Comparison of ENCODE assay signal across 15 mouse cellular contexts in genomic region chr8:117148520-117148919, GRCm38 (mm10). TPM values are rescaled to one million over a fixed set of nuclear protein-coding genes. Genes with fewer than 3 reads are reported as not detected.
DNase-seq lines count a peak whose midpoint lies in the region; ATAC-seq and TF ChIP-seq lines count a peak whose summit lies in the region.
"Had no signal": no experiment of that assay in that cellular context is flagged by ENCODE, and none has a peak within 500 bp of the region (broad histone marks: within the 10 kb centered on the region; RNA-seq: fewer than 3 reads in every experiment).

No protein-coding gene starts in this region.

- DNase-seq in thymus, adult 2 months = peak; percentile 13
- DNase-seq in thymus, postnatal 36 days = no peak
- DNase-seq in R1 (ENCODE audit: low read depth, low spot score) = peak; percentile 74
- DNase-seq in testis, postnatal 14 days (ENCODE audit: low spot score) = peak; percentile 19
- DNase-seq in frontal cortex, adult 2 months (ENCODE audit: extremely low spot score in 1 of 2, low spot score in 1 of 2) = no peak
- DNase-seq in embryo, embryonic 11 days = no peak
- DNase-seq: cerebellum, adult 9-11 months; kidney, postnatal 14 days had no signal

- no peak overlapping the region for H3K9ac ChIP-seq in intestine, postnatal 0 days (ENCODE audit: low read depth, low read length)
- H3K9ac ChIP-seq in intestine, embryonic 15.5 days = no peak overlapping the region
- H3K9ac ChIP-seq: hindbrain, embryonic 12.5 days; neural tube, embryonic 12.5 days; stomach, embryonic 15.5 days had no signal

- no peak for TF ChIP-seq POLR2A in thymus, adult 2 months (IDR thresholded peaks at IDR 0.05; ENCODE audit: control insufficient read depth, extremely low read depth, insufficient read depth, low read length, poor library complexity)

- H3K4me3 ChIP-seq in intestine, postnatal 0 days (ENCODE audit: low read depth, low read length) = no peak overlapping the region
- H3K4me3 ChIP-seq in intestine, embryonic 15.5 days (replicated peaks) = no peak overlapping the region
- no peak overlapping the region for H3K4me3 ChIP-seq in thymus, adult 2 months (ENCODE audit: control insufficient read depth, insufficient read depth, low read length)
- H3K4me3 ChIP-seq: hindbrain, embryonic 12.5 days; neural tube, embryonic 12.5 days; stomach, embryonic 15.5 days had no signal

- ATAC-seq in intestine, postnatal 0 days = no peak
- ATAC-seq in intestine, embryonic 15.5 days = no peak

- H3K4me2 ChIP-seq in intestine, postnatal 0 days (replicated peaks; ENCODE audit: low read depth) = no peak overlapping the region
- no peak overlapping the region for H3K4me2 ChIP-seq in intestine, embryonic 15.5 days (replicated peaks)
- H3K4me2 ChIP-seq: heart, embryonic 11.5 days; hindbrain, embryonic 12.5 days; midbrain, embryonic 11.5 days; neural tube, embryonic 12.5 days; stomach, embryonic 15.5 days had no signal

- no peaks in the 10 kb centered on the region for H3K36me3 ChIP-seq in intestine, postnatal 0 days (ENCODE audit: control insufficient read depth, insufficient read depth)
- H3K36me3 ChIP-seq in intestine, embryonic 15.5 days = no peaks in the 10 kb centered on the region
- H3K36me3 ChIP-seq in thymus, adult 2 months (ENCODE audit: control insufficient read depth, insufficient read depth, low read length) = no peaks in the 10 kb centered on the region
- H3K36me3 ChIP-seq: hindbrain, embryonic 12.5 days; neural tube, embryonic 12.5 days; stomach, embryonic 15.5 days had no signal

- no peak overlapping the region for H3K27ac ChIP-seq in intestine, postnatal 0 days (ENCODE audit: low read depth, low read length)
- no peak overlapping the region for H3K27ac ChIP-seq in intestine, embryonic 15.5 days
- no peak overlapping the region for H3K27ac ChIP-seq in thymus, adult 2 months (ENCODE audit: control insufficient read depth, insufficient read depth, low read length)
- H3K27ac ChIP-seq: hindbrain, embryonic 12.5 days; neural tube, embryonic 12.5 days; stomach, embryonic 15.5 days had no signal

- H3K4me1 ChIP-seq in intestine, postnatal 0 days (replicated peaks; ENCODE audit: control insufficient read depth, insufficient read depth, low read length) = no peaks in the 10 kb centered on the region
- no peaks in the 10 kb centered on the region for H3K4me1 ChIP-seq in intestine, embryonic 15.5 days (replicated peaks)
- H3K4me1 ChIP-seq in thymus, adult 2 months (replicated peaks; ENCODE audit: control insufficient read depth, insufficient read depth, low read length) = no peaks in the 10 kb centered on the region
- H3K4me1 ChIP-seq: hindbrain, embryonic 12.5 days; neural tube, embryonic 12.5 days; stomach, embryonic 15.5 days had no signal

- peak; percentile 54 for TF ChIP-seq CTCF in intestine, postnatal 0 days (IDR thresholded peaks at IDR 0.05; ENCODE audit: low read depth)
- no peak for TF ChIP-seq CTCF in thymus, adult 2 months (IDR thresholded peaks at IDR 0.05; ENCODE audit: borderline replicate concordance, control insufficient read depth, extremely low read depth, insufficient read depth, low read length, poor library complexity)

- WGBS in intestine, postnatal 0 days = 92% methylated on average over 6 of the region's 6 CpGs
- 93% methylated on average over 6 of the region's 6 CpGs for WGBS in intestine, embryonic 15.5 days
- 95% methylated on average over 6 of the region's 6 CpGs for WGBS in thymus, adult 2 months

- no peaks in the 10 kb centered on the region for H3K27me3 ChIP-seq in intestine, postnatal 0 days (replicated peaks; ENCODE audit: control insufficient read depth, insufficient read depth, low read length)
- H3K27me3 ChIP-seq in intestine, embryonic 15.5 days (replicated peaks) = no peaks in the 10 kb centered on the region
- H3K27me3 ChIP-seq in thymus, adult 2 months (ENCODE audit: control insufficient read depth, insufficient read depth, low read length) = no peaks in the 10 kb centered on the region
- H3K27me3 ChIP-seq: hindbrain, embryonic 12.5 days; neural tube, embryonic 12.5 days; stomach, embryonic 15.5 days had no signal

- H3K9me3 ChIP-seq in intestine, postnatal 0 days (ENCODE audit: control insufficient read depth) = no peaks in the 10 kb centered on the region
- no peaks in the 10 kb centered on the region for H3K9me3 ChIP-seq in intestine, embryonic 15.5 days
- H3K9me3 ChIP-seq: hindbrain, embryonic 12.5 days; neural tube, embryonic 12.5 days; stomach, embryonic 15.5 days had no signal

RNA-seq across cellular contexts. Expression of gene Gan, which starts 9.4 kb away (rescaled TPM):
- polyA plus RNA-seq in intestine, postnatal 0 days (2015; fragmentation: Nextera tagmentation; extraction: Ambion mirVana) = 1.1 and 1.4 TPM in 2 replicates
- 2.1 and 2.5 TPM in 2 replicates for polyA plus RNA-seq in intestine, embryonic 15.5 days (2015; fragmentation: Nextera tagmentation; extraction: Ambion mirVana)
- 6.3 and 7.1 TPM in 2 replicates for polyA plus RNA-seq in thymus, adult 2 months (2012; rRNA removed)
- polyA plus RNA-seq in frontal cortex, adult 2 months (2012; rRNA removed) = 8.1 and 8.6 TPM in 2 replicates

RNA-seq across cellular contexts. Expression of gene Bco1, which starts 52.9 kb away (rescaled TPM):
- 0.52 and 0.55 TPM in 2 replicates for polyA plus RNA-seq in intestine, postnatal 0 days (2015; fragmentation: Nextera tagmentation; extraction: Ambion mirVana)
- polyA plus RNA-seq in intestine, embryonic 15.5 days (2015; fragmentation: Nextera tagmentation; extraction: Ambion mirVana) = 1.2 and 1.4 TPM in 2 replicates
- 0.06 and 0.07 TPM in 2 replicates for polyA plus RNA-seq in thymus, adult 2 months (2012; rRNA removed)
- 0.04 and 0.08 TPM in 2 replicates for polyA plus RNA-seq in frontal cortex, adult 2 months (2012; rRNA removed)

Comparison
In these comparisons a context has a peak if more than half of its experiments do, and no peak if none do; other contexts are left out.
1. DNase-seq: peak in thymus, adult 2 months (single experiment), R1 (single experiment) and testis, postnatal 14 days (single experiment); none in thymus, postnatal 36 days (0 of 2), frontal cortex, adult 2 months (0 of 2) and embryo, embryonic 11 days (single experiment).